Mouse (Mus musculus): Measurements from ENCODE around the gene Eif1ad. TPM values are rescaled to one million over a fixed set of nuclear protein-coding genes. Genes with fewer than 3 reads are reported as not detected.

Gene Eif1ad
- 17.1 and 26.5 TPM in 2 replicates for polyA plus RNA-seq (2012; rRNA removed; ENCODE audit: low replicate concordance)

DNA sequence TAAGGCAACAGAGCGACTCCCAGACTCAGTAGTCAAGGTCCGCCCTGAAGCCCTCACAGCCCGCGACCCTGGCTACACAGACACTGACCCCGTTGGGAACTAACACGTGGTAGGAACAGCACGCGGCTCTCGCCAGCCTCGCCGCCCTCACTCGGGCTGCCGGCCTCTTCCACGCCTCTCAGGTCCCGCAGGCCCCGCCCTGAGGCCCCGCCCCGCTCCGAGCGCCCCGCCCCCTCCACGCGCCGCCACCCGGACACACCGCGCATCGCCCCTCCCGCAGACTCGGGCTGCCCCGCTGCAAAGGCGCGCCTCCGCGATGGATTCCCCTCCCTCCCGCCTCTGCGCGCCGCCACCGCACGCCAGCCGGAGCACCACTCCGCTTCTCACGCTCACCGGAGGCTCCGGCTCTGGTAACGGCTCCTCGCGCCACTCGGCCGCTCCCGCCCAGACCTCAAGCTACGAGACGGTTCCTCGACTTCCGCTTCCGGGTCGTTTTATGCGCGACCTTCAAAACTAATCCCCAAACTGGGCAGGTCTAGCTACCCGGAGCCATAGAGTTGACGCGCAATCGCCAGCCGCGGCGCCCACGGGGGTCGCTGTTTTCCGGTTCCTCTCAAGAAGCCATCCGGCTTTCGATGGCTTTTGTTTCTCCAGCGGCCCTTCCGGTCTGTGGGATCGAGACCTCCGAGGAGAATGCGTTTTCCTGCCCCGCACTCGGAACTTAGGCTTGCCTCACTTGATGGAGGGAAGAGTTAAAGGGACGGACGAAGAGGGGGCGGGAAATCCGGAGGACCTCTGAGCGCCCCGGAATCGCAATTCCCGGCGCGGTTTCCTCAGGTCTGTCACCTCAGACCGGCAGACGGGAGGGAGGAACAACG, at the start of gene Eif1ad:
Eif1ad (plus strand) TSS at position 567 of the 878 bp plus-strand sequence.

DNA sequence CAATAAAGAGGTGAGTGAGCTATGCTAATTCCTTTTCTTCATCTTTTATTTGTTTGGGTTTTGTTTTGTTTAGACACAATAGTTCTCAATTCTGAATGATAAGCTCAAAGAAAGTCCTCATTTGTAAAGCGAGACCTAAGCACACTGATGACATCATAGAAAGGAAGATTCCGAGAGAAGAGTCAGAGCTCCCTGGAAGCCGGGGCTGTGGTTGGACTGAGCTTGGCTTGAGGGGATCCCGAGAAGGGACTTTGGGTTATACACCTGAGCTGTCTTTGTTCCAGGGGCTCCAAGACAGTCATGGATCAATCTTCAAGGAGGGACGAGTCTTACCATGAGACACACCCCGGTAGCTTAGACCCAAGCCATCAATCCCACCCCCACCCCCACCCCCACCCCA, 31.1 kb upstream of the Eif1ad start, which contains the start of gene Catsper1:
Catsper1 (plus strand) TSS at position 301 of the 400 bp plus-strand sequence.

DNA sequence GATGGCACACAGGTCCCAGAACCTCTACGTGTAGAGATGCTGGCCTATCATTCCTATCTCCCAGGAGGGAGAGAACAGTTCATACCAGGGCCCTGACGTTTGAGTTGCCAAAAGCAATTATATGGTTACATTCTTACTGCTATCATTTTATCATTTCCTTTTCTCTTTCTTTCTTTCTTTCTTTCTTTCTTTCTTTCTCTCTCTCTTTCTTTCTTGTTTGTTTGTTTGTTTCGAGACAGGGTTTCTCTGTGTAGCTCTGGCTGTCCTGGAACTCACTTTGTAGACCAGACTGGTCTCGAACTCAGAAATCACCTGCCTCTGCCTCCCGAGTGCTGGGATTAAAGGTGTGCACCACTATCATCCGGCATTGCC, 17.1 kb upstream of the Eif1ad start, which contains the start of gene Cst6:
Cst6 (minus strand) TSS at position 73 of the 372 bp plus-strand sequence.

DNA sequence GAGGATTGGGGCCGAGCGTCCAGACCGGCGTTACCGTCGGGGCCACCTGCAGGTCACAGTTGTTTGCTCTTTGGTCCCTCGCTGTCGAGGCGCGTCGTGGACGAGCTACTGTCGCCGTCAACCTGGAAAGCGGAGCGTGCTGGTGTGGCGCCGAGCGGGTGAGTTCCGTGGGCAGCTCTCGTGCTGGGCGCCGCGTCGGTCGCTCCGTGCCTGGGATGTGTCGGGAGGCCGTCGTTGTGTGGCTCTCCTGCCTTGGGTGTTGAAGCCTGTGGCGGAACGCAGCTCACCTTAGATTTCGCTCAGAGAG, 465 bp downstream of the Eif1ad start, which contains the start of gene Banf1:
Banf1 (minus strand) TSS at position 116 of the 307 bp plus-strand sequence.

DNA sequence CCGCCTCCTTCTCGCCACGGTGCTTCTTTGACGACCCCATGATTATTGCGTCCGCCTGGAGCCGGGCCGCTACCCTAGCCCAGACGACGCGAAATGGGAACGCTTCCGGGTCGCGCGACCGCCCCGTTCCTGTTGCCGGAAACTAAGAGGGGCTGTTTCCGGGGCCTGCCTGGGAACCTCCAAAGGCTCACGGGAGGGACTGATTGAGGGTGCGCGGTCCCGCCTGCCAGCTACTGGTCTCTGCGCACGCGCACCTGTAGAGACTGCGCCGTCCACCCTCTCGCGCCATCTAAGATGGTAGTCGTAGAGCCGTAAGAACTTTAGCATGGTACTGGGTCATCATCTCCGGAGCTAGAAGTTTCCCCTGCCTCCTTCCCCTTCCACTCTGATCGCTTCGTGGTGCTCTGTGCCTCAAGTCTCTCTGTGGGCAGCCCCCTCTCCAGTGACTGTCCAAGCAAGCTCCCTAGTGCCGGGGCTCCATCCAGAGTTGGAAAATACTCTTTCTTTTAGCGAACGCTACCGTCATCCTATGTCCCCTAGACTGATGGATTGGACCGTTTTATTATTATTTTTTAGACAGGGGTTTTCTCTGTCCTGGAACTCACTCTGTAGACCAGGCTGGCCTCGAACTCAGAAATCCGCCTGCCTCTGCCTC, 22.2 kb downstream of the Eif1ad start, which contains the start of gene Sart1:
Sart1 (minus strand) TSS at position 116 of the 655 bp plus-strand sequence.

DNA sequence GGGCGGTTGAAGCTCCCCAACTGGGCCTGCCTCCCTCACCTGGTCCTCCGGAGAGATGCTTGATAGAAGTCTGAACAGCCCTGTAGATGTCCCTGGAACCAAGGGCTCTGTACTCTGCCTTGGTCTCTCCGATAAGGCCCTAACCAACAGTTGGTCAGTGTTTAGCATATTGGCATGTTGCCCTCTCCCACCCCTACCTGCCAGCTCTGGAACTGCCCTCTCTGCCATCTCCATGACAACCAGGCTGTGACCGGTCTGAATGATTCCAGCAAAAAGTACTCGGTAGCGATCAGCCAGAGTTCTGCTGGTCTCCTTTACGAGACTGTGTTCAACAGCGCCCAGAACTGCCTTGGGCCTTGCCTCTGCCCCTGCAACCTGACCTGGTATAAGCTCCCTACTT, 35.8 kb downstream of the Eif1ad start, which contains the start of gene Tsga10ip:
Tsga10ip (minus strand) TSS at position 234 of the 400 bp plus-strand sequence.

Other genes starting within 250 kb of the Eif1ad start
- 29.8 and 50.9 TPM in 2 replicates for gene Klc2, start 248.2 kb upstream of the Eif1ad start, polyA plus RNA-seq (2012; rRNA removed; ENCODE audit: low replicate concordance)
- 23.2 and 41.8 TPM in 2 replicates for gene Pacs1, start 93.6 kb upstream of the Eif1ad start, polyA plus RNA-seq (2012; rRNA removed; ENCODE audit: low replicate concordance)
- 65.2 and 132 TPM in 2 replicates for gene Sf3b2, start 71.3 kb upstream of the Eif1ad start, polyA plus RNA-seq (2012; rRNA removed; ENCODE audit: low replicate concordance)
- 0.06 TPM in 1 of 2 replicates, not detected in the other for gene Gal3st3, start 68.4 kb upstream of the Eif1ad start, polyA plus RNA-seq (2012; rRNA removed; ENCODE audit: low replicate concordance)
- gene Catsper1, start 31.0 kb upstream of the Eif1ad start, polyA plus RNA-seq (2012; rRNA removed; ENCODE audit: low replicate concordance) = not detected in 2 replicates
- gene Cst6, start 17.2 kb upstream of the Eif1ad start, polyA plus RNA-seq (2012; rRNA removed; ENCODE audit: low replicate concordance) = 1.9 and 2.5 TPM in 2 replicates
- gene Banf1, start 427 bp downstream of the Eif1ad start, polyA plus RNA-seq (2012; rRNA removed; ENCODE audit: low replicate concordance) = 111 and 157 TPM in 2 replicates
- 19.3 and 31.1 TPM in 2 replicates for gene Sart1, start 22.0 kb downstream of the Eif1ad start, polyA plus RNA-seq (2012; rRNA removed; ENCODE audit: low replicate concordance)
- not detected in 2 replicates for gene Tsga10ip, start 35.8 kb downstream of the Eif1ad start, polyA plus RNA-seq (2012; rRNA removed; ENCODE audit: low replicate concordance)
- 143 and 150 TPM in 2 replicates for gene Drap1, start 58.2 kb downstream of the Eif1ad start, polyA plus RNA-seq (2012; rRNA removed; ENCODE audit: low replicate concordance)
- gene AI837181, start 58.4 kb downstream of the Eif1ad start, polyA plus RNA-seq (2012; rRNA removed; ENCODE audit: low replicate concordance) = 87.8 and 92.8 TPM in 2 replicates
- gene Fosl1, start 80.8 kb downstream of the Eif1ad start, polyA plus RNA-seq (2012; rRNA removed; ENCODE audit: low replicate concordance) = 0.20 and 0.91 TPM in 2 replicates
- 7.7 and 13.9 TPM in 2 replicates for gene Ccdc85b, start 91.2 kb downstream of the Eif1ad start, polyA plus RNA-seq (2012; rRNA removed; ENCODE audit: low replicate concordance)
- 121 and 164 TPM in 2 replicates for gene Fibp, start 93.9 kb downstream of the Eif1ad start, polyA plus RNA-seq (2012; rRNA removed; ENCODE audit: low replicate concordance)
- 3.3 and 9.7 TPM in 2 replicates for gene Ctsw, start 101.8 kb downstream of the Eif1ad start, polyA plus RNA-seq (2012; rRNA removed; ENCODE audit: low replicate concordance)
- gene Efemp2, start 107.2 kb downstream of the Eif1ad start, polyA plus RNA-seq (2012; rRNA removed; ENCODE audit: low replicate concordance) = 75.7 and 232 TPM in 2 replicates
- 34.1 and 53.2 TPM in 2 replicates for gene Mus81, start 121.7 kb downstream of the Eif1ad start, polyA plus RNA-seq (2012; rRNA removed; ENCODE audit: low replicate concordance)
- gene Cfl1, start 123.7 kb downstream of the Eif1ad start, polyA plus RNA-seq (2012; rRNA removed; ENCODE audit: low replicate concordance) = 582 and 661 TPM in 2 replicates
- gene 1700020D05Rik, start 137.0 kb downstream of the Eif1ad start, polyA plus RNA-seq (2012; rRNA removed; ENCODE audit: low replicate concordance) = 1.7 and 2.2 TPM in 2 replicates
- 19.9 and 27.1 TPM in 2 replicates for gene Snx32, start 143.8 kb downstream of the Eif1ad start, polyA plus RNA-seq (2012; rRNA removed; ENCODE audit: low replicate concordance)
- gene Ovol1, start 193.9 kb downstream of the Eif1ad start, polyA plus RNA-seq (2012; rRNA removed; ENCODE audit: low replicate concordance) = 2.3 TPM in 1 of 2 replicates, not detected in the other
- 7.8 and 11.4 TPM in 2 replicates for gene Ap5b1, start 201.3 kb downstream of the Eif1ad start, polyA plus RNA-seq (2012; rRNA removed; ENCODE audit: low replicate concordance)
- gene Rnaseh2c, start 235.1 kb downstream of the Eif1ad start, polyA plus RNA-seq (2012; rRNA removed; ENCODE audit: low replicate concordance) = 27.4 and 39.1 TPM in 2 replicates
- 41.6 and 73.9 TPM in 2 replicates for gene Kat5, start 243.5 kb downstream of the Eif1ad start, polyA plus RNA-seq (2012; rRNA removed; ENCODE audit: low replicate concordance)

All from subcutaneous adipose tissue, adult 2 months (tissue).